Mouse (Mus musculus) thymus, adult 2 months (tissue): Measurements from ENCODE around the gene Cenpu.

Experiments
- CTCF ChIP-seq: fragments of 200-500 bp; IDR thresholded peaks from 2 replicates; pipeline ENCODE4 v1.5.1; 2012; ENCODE audit warnings: mild to moderate bottlenecking, control low read depth, low read length, moderate library complexity, borderline replicate concordance; ENCODE audit not compliant: control insufficient read depth, poor library complexity, insufficient read depth; ENCODE audit errors: extremely low read depth
- POLR2A ChIP-seq: fragments of 200-500 bp; IDR thresholded peaks from 2 replicates; pipeline ENCODE4 v1.6.1; 2012; ENCODE audit warnings: mild to moderate bottlenecking, low read length, control low read depth, moderate library complexity; ENCODE audit not compliant: control insufficient read depth, poor library complexity, insufficient read depth; ENCODE audit errors: extremely low read depth

DNA sequence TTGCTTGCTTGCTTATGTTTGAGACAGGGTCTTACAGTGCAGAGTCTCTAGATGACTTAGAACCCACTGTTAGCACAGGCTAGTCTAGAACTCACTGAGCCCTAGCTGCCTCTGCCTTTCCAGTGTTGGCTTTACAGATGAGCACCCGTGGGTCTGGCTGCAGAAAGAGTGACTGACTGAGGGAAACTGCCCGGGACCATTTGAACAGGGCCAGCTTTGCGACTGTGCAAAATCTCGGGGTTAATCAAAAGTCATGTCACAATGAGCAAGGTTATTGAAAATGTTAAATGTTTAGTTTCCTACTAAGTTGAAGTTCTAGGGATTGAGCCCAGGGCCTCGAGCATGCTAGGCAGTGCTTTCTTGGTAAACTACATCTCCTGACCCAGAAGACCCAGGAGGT lies 6.0 kb upstream of the Cenpu start:
- TF ChIP-seq POLR2A (no peak), CTCF (no peak)
